Mouse (Mus musculus) erythroid progenitor cell, adult 5-6 weeks (primary cell): Measurements from ENCODE around the gene Gnas. TPM values are rescaled to one million over a fixed set of nuclear protein-coding genes. Genes with fewer than 3 reads are reported as not detected.

ENCODE experiments used
- ATAC-seq: replicated peaks from 2 replicates; pipeline ENCODE4 v1.8.0; 2016; ENCODE audit warnings: moderate number of reproducible peaks, mild to moderate bottlenecking, moderate TSS enrichment, inconsistent platforms; ENCODE audit not compliant: poor library complexity, low FRiP score, severe bottlenecking
- total RNA-seq, 2 experiments: library from RNA; stranded (forward) in 1 of 2; stranded (reverse) in 1 of 2; fragments of 150-400 nt in 1 of 2; fragments of 186-747, 209-891 nt in 1 of 2; gene quantifications; 2 replicates each; pipeline versions ENCODE4 v1.2.3 to v1.2.4; 2015 to 2017; ENCODE audit warnings: low replicate concordance in 2 of 2

Gene Gnas
- total RNA-seq (2015; ENCODE audit: low replicate concordance) (338 and 377 TPM in 2 replicates), total RNA-seq (2017; ENCODE audit: low replicate concordance) (196 and 201 TPM in 2 replicates)

DNA sequence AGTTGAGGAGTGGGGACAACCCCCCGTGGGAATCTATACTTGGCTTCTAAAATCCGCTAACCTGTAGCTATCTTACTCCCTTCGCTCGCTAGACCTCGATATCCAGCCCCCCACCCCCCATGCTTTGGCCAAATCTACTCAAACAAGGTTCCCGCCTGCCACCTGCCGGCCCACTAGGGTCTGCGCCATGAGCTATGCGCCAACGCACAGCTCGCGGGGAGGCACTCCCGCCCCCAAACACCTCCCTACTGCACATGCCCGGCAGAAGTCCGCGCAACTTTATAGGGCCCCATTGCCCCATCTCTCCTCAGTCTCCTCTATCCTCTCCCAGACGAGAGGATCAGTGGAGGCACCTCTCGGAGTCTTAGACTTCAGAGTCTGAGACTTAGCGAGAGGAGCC, at the start of gene Gnas:
Gene Gnas (plus strand): TSS at position 310 of the 400 bp plus-strand sequence.
- no peak for ATAC-seq

DNA sequence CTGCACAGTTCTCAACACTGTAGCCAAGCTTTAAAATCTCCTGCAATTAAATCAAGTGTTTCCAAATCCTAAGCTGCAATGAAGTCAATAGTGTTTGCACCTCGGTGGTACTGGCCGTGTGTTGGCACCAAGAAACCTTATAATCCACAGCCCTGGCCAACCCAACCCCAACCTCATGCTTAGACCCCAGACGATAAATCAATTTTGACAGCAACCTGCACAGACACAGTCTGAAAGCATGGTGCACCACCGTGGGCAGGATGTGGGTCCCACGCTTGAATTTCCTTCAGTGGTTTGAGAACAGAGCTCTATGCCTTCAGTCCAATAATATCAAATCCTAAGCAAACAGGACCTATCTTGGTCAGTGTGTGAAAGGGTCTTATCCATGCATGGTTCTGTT, 41.7 kb upstream of the Gnas start:
- no peak for ATAC-seq

DNA sequence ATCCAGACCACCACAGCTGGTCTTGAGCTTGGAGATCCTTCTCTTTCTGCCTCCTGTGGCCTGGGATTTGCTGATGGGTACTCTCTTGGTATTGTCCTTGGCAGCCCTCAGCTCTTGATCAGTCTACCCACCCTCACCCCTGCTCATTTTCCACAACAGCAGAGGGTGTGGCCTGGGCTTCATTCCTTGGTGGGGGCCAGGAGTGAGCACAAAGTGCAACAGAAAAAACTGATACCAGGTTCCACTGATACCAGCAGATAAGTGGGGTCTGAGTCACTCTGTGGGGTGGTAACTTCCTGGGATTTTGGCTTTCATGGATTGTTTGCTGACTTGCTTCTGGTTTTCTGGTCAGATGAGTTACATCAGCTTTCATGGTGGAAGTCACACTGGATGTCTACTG, 32.2 kb upstream of the Gnas start:
- ATAC-seq, result no peak

DNA sequence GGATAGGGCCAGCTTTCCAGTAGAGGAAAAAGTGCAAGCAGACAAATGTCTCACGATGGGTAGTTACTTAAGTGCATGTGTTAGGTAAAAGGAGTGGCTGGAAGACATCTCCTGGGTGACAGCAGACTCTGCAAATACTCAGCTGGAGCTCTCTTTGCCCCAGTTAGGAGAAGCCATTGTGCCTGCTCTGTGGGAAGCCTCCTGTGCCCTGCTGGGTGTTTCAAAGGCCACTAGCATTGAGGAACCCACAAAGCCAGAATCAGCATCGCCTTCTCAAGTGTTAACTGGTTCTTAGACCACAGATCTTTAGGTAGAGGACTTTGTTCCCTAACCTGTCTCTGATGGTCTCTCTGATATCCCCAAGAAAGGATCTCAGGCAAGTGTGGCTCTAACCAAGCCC, 26.8 kb upstream of the Gnas start:
- no peak for ATAC-seq

DNA sequence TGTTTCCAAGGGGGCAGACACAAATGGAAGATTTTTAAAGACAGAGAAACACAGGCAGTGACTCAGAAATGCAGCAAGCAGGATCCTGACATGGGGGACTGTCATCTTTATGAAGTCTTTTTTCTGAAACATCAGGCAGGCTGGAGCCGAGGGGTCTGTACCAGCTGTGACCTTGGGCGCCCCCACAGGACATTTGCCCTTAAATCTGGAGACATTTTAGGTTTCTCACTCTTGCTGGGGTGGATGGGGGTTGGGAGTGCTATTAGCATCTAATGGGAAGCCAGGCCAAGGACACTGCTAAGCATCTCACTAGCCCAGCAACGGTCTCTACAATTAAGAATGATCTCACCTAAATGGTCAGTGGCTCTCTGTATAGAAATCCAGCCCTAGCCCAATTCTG, 24.1 kb upstream of the Gnas start:
- no peak for ATAC-seq

DNA sequence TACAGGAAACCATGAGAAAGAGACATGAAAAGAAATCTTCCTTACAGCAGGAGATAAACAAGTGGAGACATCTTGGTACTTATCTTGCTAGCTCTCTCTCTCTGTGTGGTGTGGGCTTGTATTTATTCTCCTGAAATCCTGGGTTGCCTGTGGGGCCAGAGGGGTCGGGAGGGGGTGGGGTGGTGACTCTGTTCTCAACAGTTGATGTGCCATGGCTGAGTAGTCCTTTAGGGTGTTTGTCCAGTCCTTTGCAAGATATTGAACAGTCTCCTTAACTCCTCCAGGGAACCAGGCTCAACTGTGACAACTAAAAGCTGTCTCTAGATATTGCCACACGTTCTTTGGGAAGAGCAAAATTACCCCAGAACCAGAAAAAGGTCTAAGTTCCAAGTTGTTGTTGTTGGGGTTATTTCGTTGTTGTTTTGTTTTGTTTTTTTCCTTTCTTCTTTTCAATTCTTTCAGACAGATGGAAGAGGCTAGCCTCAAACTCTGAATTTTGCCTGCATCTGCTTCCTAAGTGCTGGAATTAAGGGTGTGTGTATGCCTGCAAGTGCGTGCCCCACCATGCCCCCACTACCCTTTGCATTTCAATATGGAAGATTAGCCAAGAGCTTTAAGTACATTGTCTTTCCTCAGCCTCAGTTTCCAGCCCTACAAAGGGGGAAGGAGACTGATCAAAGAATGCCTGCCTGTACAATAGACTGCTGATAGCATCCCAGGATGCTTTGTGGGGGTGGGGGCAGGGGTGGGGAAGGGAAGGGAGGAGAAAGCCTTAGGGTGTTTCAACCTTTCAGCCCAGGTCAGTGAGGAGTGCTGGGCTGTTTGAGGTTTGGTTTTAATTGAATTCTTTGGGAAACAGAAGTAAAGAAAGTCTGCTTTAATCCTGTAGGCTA, 23.0 kb upstream of the Gnas start:
- no peak for ATAC-seq

DNA sequence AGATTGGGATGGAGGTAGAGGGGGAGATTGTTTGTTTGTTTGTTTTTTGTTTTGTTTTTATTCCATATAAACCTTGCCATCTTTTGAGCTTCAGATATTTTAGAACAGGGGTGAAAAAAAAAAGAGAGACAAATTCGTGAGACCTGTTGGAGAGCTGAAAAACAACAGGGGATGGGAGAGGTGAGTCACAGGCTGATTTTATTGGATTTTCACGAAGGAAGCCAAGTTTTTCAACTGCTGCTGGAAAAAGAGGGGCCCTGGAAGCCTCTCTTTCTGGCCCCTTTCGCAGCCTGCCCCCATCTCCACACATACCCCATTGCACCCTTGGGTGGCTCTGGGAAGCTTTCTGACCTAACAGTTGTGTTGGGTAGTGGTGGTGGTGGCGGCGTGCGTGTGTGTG, 22.3 kb upstream of the Gnas start:
- no peak for ATAC-seq

DNA sequence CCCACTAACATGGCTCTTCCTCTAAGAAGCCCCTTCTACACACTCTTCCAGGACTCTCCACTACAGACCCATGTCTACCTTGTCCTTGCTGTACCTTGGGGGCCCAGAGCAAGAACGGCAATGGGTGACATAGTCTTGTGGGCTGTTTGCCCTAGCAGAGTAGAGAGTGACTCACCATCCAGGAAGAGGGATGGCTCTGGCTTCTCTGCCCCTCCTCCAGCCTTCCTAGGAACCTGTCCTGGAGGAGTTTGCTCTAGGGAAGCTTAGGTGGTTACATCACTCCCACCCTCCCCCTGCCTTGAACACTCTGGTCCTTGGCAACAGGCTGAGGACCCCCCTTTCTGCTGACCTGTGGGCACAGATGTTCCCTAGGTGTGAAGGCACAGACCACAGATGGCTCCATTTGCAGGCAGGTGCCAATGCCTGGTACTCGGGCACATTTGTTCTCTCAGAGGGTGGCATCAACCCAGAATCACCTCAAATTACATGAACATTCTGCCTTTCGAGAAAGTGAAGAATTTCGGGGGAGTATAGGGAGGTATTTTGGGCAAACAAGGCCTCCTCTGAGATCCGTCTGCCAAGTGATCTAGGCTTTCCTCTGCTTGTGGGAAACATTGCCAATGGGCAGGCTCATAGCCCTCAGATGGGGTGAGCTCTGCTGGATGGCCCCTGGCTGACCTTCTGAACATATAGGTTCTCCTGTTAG, 20.9 kb upstream of the Gnas start:
- no peak for ATAC-seq

DNA sequence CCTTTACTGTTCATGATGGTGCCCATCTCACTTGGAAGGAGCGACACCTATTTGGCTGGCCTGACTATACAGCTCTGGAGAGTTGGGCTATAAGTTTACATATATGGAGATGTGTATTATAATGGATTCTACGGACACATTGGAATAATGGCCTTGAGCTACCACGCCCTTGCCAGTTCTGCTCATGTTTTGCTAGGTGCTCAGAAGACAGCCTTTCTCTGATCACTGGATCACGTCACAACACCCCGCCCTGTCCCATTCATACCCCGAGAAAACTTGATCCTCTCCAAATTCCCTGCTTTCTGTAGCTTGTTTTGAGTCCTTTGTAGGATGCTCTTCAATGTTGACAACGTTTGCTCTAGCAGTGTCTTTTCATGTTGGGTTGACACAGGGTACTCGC, 19.9 kb upstream of the Gnas start:
- ATAC-seq, result no peak

DNA sequence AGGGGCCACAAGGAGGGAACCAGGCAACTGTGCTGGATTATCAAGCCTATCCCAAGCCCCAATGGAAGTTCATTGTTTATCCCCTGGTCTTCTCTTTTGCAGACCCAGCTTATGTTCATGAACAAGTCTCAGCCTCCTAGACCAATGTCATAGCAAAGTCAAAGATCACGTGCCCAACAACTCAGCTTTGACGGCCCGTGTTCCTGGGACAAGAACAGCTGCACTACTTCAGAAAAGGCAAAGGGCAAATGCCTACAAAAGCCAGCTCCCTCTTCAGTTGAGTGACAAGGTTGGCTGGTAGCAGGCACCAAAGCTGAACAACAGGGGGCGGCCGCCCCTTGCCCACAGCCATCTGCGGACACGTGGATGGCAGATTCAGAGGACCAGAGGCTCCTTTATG, 13.7 kb upstream of the Gnas start:
- no peak for ATAC-seq

DNA sequence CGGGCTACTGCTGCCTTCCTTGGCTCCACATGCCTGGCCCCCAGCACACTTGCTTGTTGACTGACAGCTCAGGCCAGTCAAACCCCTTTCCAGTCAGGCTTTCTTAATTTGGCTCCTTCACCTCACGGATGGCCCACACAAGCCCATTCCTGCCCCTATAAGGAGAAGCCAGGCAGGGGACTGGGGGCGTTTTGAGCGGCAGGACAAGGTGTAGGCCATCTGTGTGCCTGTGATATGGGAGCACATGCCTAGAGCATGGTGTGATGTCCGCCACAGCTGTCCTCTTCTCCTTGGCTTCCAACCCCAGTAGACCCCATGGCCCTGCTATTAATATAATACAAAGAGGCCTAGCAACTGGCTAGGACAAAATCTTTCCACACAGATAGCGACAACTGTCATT, 12.7 kb upstream of the Gnas start:
- ATAC-seq, result no peak

DNA sequence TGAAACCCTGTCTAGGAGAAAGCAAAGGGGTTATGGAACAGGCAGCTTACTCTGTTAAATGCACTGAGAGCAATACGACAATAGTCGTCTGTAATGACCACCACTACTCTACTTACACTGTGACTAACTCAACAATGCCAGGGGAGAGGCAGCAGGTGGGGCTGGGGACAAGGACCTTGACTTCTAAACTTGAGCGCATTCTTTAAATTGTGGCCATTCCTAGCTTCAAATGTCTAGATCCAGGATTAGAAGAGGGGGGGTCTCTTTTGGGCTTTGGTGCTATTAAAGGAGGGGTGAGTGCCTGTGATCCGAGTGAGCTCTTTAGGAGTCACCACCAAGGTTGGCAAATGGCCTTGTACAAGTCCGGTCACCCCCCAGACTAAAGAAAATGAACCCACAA, 11.0 kb upstream of the Gnas start:
- no peak for ATAC-seq

DNA sequence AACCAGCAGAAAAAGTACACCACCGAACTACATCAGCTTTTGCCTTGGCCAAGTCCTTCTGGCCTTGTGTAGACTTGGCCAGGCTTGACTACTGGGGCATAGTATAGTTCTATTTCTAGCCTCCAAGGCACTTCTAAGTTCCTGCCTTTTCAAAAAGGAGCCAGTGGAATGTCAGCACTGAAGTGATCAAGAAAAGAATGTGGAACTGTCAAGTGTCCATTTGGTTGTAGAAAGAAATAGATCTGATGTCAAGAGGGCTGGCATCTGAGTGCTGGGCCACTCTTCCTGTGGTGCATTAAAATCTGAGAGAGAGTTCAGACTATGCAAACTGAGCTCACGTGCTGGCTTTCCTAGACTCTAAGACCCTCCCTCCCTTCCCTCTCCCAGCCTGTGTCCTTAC, 10.2 kb upstream of the Gnas start:
- ATAC-seq, result no peak

DNA sequence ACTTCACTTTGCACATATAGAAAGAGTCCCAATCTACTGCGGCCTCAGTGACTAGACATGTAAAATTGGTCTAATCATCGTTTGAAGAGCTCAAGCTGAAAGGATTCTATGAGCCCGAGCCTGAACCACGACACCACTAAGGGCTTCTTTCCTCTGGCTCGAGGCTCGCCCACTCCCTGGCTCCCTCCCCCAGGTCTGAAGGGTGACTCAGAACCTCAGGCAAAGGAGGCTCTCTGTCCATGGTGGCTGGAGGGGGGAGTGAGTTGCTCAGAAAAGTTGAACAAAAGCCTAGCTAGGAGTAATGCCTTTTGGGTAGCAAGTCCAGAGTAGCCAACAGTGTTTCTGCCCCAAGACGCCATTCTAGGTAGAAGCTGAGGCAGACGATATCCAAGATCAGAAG, 4.3 kb upstream of the Gnas start:
- ATAC-seq, result no peak

DNA sequence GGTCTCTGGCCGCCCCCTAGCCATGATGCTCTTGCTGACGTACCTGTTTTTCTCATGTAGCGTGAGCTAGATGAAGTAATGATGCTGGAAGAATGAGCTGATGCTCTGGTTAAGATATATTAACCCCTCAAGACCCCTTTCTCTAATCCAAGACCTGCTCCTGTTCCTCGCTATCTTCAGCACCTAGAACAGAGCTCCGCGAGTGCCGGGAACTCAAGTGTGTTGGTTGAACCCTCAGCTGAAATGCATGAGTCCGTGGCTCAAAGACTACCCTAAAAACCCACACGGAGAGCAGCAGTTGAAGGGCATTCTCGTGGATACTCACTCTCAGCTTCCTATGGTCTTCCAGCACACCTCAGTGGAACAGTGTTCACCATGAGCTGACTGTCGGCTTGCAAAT, 779 bp upstream of the Gnas start:
- no peak for ATAC-seq

DNA sequence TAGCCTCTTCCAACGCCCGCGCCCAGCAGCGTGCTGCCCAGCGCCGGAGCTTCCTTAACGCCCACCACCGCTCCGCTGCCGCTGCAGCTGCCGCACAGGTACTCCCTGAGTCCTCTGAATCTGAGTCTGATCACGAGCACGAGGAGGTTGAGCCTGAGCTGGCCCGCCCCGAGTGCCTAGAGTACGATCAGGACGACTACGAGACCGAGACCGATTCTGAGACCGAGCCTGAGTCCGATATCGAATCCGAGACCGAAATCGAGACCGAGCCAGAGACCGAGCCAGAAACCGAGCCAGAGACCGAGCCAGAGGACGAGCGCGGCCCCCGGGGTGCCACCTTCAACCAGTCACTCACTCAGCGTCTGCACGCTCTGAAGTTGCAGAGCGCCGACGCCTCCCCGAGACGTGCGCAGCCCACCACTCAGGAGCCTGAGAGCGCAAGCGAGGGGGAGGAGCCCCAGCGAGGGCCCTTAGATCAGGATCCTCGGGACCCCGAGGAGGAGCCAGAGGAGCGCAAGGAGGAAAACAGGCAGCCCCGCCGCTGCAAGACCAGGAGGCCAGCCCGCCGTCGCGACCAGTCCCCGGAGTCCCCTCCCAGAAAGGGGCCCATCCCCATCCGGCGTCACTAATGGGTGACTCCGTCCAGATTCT, 812 bp downstream of the Gnas start:
- ATAC-seq, result no peak

DNA sequence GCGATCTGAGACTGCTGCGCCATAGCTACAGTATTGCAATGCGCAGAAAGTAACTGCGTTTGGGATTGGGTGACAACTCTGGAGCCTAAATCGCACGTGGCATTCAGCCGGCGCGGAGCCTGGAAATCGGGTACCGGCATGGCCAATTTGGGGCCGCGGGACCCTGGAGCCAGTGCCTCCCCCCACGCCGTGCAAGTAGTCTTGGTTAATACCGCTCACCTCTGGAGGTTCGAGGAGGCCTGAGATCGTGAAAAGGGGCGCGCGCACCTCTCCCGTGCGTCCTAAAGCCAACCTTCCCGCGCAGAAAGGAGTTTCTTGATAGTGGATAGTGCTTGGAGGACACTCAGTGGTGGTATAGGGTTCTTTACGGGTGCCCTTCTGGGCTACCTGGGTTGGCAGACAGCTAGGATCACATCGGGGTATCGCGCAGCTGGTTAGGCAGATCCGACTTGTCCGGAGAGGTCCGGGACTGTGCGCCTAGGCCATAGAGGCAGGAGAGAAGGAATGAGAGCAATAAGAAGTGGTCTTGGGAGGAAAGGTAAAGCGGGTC, 1.9 kb downstream of the Gnas start:
- no peak for ATAC-seq

DNA sequence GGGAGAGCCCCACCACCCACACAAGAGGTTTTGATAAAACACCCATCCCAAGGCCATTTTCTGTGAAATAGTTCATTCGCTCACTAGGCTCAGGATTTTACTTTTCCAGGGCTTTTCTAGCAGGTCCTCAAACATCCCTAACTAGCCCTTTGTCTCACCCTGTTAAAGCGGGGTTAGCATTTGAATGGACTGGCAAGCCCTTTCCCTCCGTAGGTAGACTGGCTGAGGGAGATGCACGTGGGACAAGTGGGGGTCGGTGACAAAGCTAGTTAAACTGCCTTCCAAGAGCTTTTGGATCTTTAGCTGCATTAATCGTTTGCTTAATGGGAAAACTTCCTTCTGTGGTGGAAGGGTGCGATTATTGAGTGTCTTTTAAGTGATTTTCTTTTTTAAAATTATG, 3.8 kb downstream of the Gnas start:
- no peak for ATAC-seq

DNA sequence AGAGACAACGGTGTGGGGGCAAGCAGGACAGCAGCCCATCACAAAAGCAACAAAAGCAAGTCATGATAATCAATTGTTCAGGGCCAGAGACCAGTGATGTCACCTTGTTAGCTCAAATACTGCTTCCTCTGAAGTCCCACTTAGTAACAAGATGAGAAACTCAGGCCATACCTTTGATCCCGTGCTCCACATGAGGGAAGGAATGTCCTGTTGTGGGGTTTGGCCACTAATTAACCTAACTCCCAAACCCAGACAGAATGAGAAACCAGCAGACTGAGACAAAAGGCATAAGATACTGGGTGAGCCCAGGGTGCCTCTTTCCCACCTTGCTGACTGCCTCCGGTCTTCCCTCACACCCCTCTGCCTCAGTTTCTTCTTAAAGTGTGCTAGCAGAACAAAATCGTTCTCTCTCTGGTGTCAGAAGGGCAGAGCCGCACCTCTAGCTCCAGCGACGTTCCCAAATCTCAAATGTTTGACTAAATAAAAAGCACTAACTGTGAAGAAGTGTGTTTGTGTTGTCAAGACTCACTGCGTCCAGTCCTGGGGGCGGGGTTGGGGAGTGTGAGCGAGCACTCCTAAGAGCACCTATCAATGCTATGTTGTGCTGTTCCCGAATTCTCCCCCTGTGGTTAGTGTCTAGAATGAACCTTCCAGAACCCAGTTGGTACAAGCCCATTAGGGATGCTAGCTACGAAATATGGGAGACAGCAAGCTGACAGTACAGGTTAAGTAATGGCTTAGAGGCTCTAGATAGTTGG, 4.7 kb downstream of the Gnas start:
- ATAC-seq, result no peak
